In genomic region chr2:99558070-99558611, GRCm38 (mm10) we compare ENCODE assay signal across 26 mouse cellular contexts.
DNase-seq lines count a peak whose midpoint lies in the region; ATAC-seq and TF ChIP-seq lines count a peak whose summit lies in the region.
"Had no signal": no experiment of that assay in that cellular context is flagged by ENCODE, and none has a peak within 500 bp of the region (broad histone marks: within the 10 kb centered on the region; RNA-seq: fewer than 3 reads in every experiment).

No protein-coding gene starts in this region.

- intact Hi-C loops in gastrocnemius, adult 2 months (cut with DNase I), result no loop called here

- no peaks in the 10 kb centered on the region for H3K27me3 ChIP-seq in midbrain, embryonic 14.5 days (ENCODE audit: control insufficient read depth, insufficient read depth, low read length)
- no peaks in the 10 kb centered on the region for H3K27me3 ChIP-seq in forebrain, embryonic 16.5 days (replicated peaks; ENCODE audit: control insufficient read depth, insufficient read depth, low read length)
- H3K27me3 ChIP-seq: CH12.LX, Patski had no signal

- WGBS in midbrain, embryonic 14.5 days, result 30% methylated on average over 2 of the region's 2 CpGs
- 13% methylated on average over 2 of the region's 2 CpGs for whole genome bisulfite sequencing in forebrain, embryonic 16.5 days

- no peak for ATAC-seq in midbrain, embryonic 14.5 days (ENCODE audit: low FRiP score, low TSS enrichment)
- no peak for ATAC-seq in forebrain, embryonic 16.5 days
- ATAC-seq: activated CD4-positive, CD25-positive, alpha-beta regulatory T cell, adult 4 months; CD4-positive, CD25-positive, alpha-beta regulatory T cell, adult 4 months; Patski had no signal

- H3K27ac ChIP-seq in ES-E14 (ENCODE audit: insufficient read depth, low read depth, low read length, poor library complexity, severe bottlenecking), result no peak overlapping the region
- H3K27ac ChIP-seq in gastrocnemius, adult 2 months, result no peak overlapping the region
- H3K27ac ChIP-seq in midbrain, embryonic 14.5 days (replicated peaks; ENCODE audit: low read depth, low read length), result no peak overlapping the region
- H3K27ac ChIP-seq in forebrain, embryonic 16.5 days (ENCODE audit: low read length), result no peak overlapping the region

- no peaks in the 10 kb centered on the region for H3K36me3 ChIP-seq in ES-E14 (ENCODE audit: control insufficient read depth, insufficient read depth, low read length, poor library complexity, severe bottlenecking)
- no peaks in the 10 kb centered on the region for H3K36me3 ChIP-seq in midbrain, embryonic 14.5 days (ENCODE audit: control insufficient read depth, insufficient read depth, low read length)
- H3K36me3 ChIP-seq in forebrain, embryonic 16.5 days (ENCODE audit: control insufficient read depth, insufficient read depth), result no peaks in the 10 kb centered on the region
- H3K36me3 ChIP-seq: G1E had no signal

- no peak overlapping the region for H3K4me2 ChIP-seq in midbrain, embryonic 14.5 days (ENCODE audit: low read length)
- no peak overlapping the region for H3K4me2 ChIP-seq in forebrain, embryonic 16.5 days (ENCODE audit: low read length)

- in situ Hi-C loops in ES-E14 (cut with MboI; ENCODE audit: low sequenced_read_pairs in 2 of 2, unreplicated experiment in 2 of 2), result no loop called here

- DNase-seq in ES-CJ7 (ENCODE audit: low read depth, low spot score), result peak; percentile 87
- peak; percentile 43 for DNase-seq in ES-E14 (ENCODE audit: low read depth, low spot score)
- DNase-seq in R1 (ENCODE audit: low read depth, low spot score), result peak; percentile 91
- DNase-seq in ZHBTc4 (ENCODE audit: low read depth, low spot score), result peak; percentile 80
- no peak for DNase-seq in gastrocnemius, adult 2 months
- DNase-seq in midbrain, embryonic 14.5 days, result no peak
- DNase-seq in layer of hippocampus, postnatal 10 days (ENCODE audit: low spot score in 2 of 2), result no peak
- DNase-seq: adrenal gland, adult 2 months; adrenal gland, adult 8-10 months; adrenal gland, postnatal 10 days; adrenal gland, postnatal 14 days; adrenal gland, postnatal 25 days; adrenal gland, postnatal 36 days; B cell, adult 2 months; cerebellum, adult 11 months; cerebellum, adult 11-12 months; cerebellum, adult 18-20 months; cerebellum, adult 2 months; cerebellum, adult 8-10 months; cerebellum, adult 9-10 months had no signal

- peaks cover 0 to 2% of the 10 kb centered on the region in 2 experiments; a peak in 1 of 4 replicates for H3K4me1 ChIP-seq in ES-E14 (ENCODE audit: control insufficient read depth in 2 of 2, insufficient read depth in 2 of 2, low read length in 2 of 2, poor library complexity in 1 of 2)
- no peaks in the 10 kb centered on the region for H3K4me1 ChIP-seq in midbrain, embryonic 14.5 days (ENCODE audit: control insufficient read depth, insufficient read depth, low read length)
- H3K4me1 ChIP-seq in forebrain, embryonic 16.5 days (replicated peaks; ENCODE audit: control insufficient read depth, insufficient read depth, low read length), result no peaks in the 10 kb centered on the region

- H3K9ac ChIP-seq in ES-E14 (ENCODE audit: insufficient read depth, low read depth, low read length, poor library complexity, severe bottlenecking), result no peak overlapping the region
- H3K9ac ChIP-seq in midbrain, embryonic 14.5 days (replicated peaks; ENCODE audit: low read length), result no peak overlapping the region
- no peak overlapping the region for H3K9ac ChIP-seq in forebrain, embryonic 16.5 days (replicated peaks; ENCODE audit: low read depth, low read length)

- H3K9me3 ChIP-seq in ES-E14 (ENCODE audit: control insufficient read depth, insufficient read depth, low read depth, low read length), result no peaks in the 10 kb centered on the region
- no peaks in the 10 kb centered on the region for H3K9me3 ChIP-seq in midbrain, embryonic 14.5 days (ENCODE audit: control insufficient read depth, low read length)
- H3K9me3 ChIP-seq in forebrain, embryonic 16.5 days (ENCODE audit: control insufficient read depth, low read length), result no peaks in the 10 kb centered on the region

- TF ChIP-seq CTCF in gastrocnemius, adult 2 months (IDR thresholded peaks at IDR 0.05), result no peak

- H3K4me3 ChIP-seq in ES-E14 (ENCODE audit: insufficient read depth in 1 of 2, low read depth in 1 of 2, low read length in 2 of 2, poor library complexity in 1 of 2, severe bottlenecking in 1 of 2), result no peak overlapping the region
- no peak overlapping the region for H3K4me3 ChIP-seq in gastrocnemius, adult 2 months
- H3K4me3 ChIP-seq in midbrain, embryonic 14.5 days (replicated peaks; ENCODE audit: low read depth, low read length), result no peak overlapping the region
- H3K4me3 ChIP-seq in forebrain, embryonic 16.5 days (replicated peaks; ENCODE audit: low read length), result no peak overlapping the region

TF ChIP-seq in ES-E14, 5 proteins besides CTCF, POLR2A, EP300 and RAD21:
- TF ChIP-seq ZNF384 (IDR thresholded peaks at IDR 0.05; ENCODE audit: low read depth, low read length), result peak; percentile 94
- no peak for TF ChIP-seq MAFK (IDR thresholded peaks at IDR 0.05; ENCODE audit: insufficient read depth, low read depth, low read length)
- TF ChIP-seq CHD2 (IDR thresholded peaks at IDR 0.05; ENCODE audit: low read depth, low read length), result no peak
TF ChIP-seq in ES-E14: peak in this region for 1.

Comparison
In these comparisons a context has a peak if more than half of its experiments do, and no peak if none do; other contexts are left out.
1. DNase-seq: peak in ES-CJ7 (single experiment), ES-E14 (single experiment), R1 (single experiment) and ZHBTc4 (single experiment); none in gastrocnemius, adult 2 months (single experiment), midbrain, embryonic 14.5 days (single experiment) and layer of hippocampus, postnatal 10 days (0 of 2).